Mouse (Mus musculus) intestine, embryonic 14.5 days (tissue): ENCODE data around the gene Cend1. TPM values are rescaled to one million over a fixed set of nuclear protein-coding genes. Genes with fewer than 3 reads are reported as not detected.

Experiments
- ATAC-seq: fragments of 200-750 bp; cut with Nextera tagmentation; replicated peaks from 2 replicates; pipeline ENCODE4 v1.8.0; 2017; ENCODE audit warnings: low read depth, moderate number of reproducible peaks, moderate TSS enrichment, moderate library complexity; ENCODE audit not compliant: low FRiP score, low TSS enrichment
- DNase-seq: peaks from one replicate; pipeline ENCODE4 v3.0.0-alpha.2; 2018; ENCODE audit warnings: low spot score
- H3K27ac ChIP-seq: fragments of 300-500 bp; sonication (generic); 2 replicates; pipeline ENCODE4 v1.5.1; 2014; ENCODE audit warnings: low read depth, mild to moderate bottlenecking, control low read depth
- H3K27me3 ChIP-seq: fragments of 300-500 bp; sonication (generic); replicated peaks from 2 replicates; pipeline ENCODE4 v1.6.1; 2014; ENCODE audit warnings: low read length, control low read depth; ENCODE audit not compliant: control insufficient read depth, insufficient read depth
- H3K36me3 ChIP-seq: fragments of 300-500 bp; sonication (generic); 2 replicates; pipeline ENCODE4 v1.6.1; 2014; ENCODE audit warnings: low read length, control low read depth; ENCODE audit not compliant: control insufficient read depth, insufficient read depth
- H3K4me1 ChIP-seq: fragments of 300-500 bp; sonication (generic); replicated peaks from 2 replicates; pipeline ENCODE4 v1.6.1; 2014; ENCODE audit warnings: low read length, control low read depth, mixed read lengths; ENCODE audit not compliant: control insufficient read depth, insufficient read depth
- H3K4me2 ChIP-seq: fragments of 300-500 bp; sonication (generic); 2 replicates; pipeline ENCODE4 v1.6.1; 2014; ENCODE audit warnings: low read length
- H3K4me3 ChIP-seq: fragments of 300-500 bp; sonication (generic); 2 replicates; pipeline ENCODE4 v1.5.1; 2014; ENCODE audit warnings: low read depth, low read length, control low read depth, mixed read lengths
- H3K9ac ChIP-seq: fragments of 300-500 bp; sonication (generic); 2 replicates; pipeline ENCODE4 v1.6.1; 2014; ENCODE audit warnings: mild to moderate bottlenecking, low read length
- H3K9me3 ChIP-seq: fragments of 300-500 bp; sonication (generic); 2 replicates; pipeline ENCODE4 v1.6.1; 2016; ENCODE audit warnings: low read length, control low read depth; ENCODE audit not compliant: control insufficient read depth
- WGBS: fragments of 180-500 bp; shearing (Covaris S2); extraction: QIAGEN DNeasy Blood & Tissue Kit; methylation state at CpG from one replicate; pipeline ENCODE4 v1.1.7; 2014; 5-methylcytosine and 5-hydroxymethylcytosine counted together
- polyA plus RNA-seq: library from polyadenylated mRNA; unstranded; fragments of >200 nt; fragmentation: Nextera tagmentation; extraction: Ambion mirVana; gene quantifications from 2 replicates; pipeline ENCODE4 v1.2.1, GENCODE M21; 2014

The Cend1 gene
- polyA plus RNA-seq, result 1.5 and 1.8 TPM in 2 replicates

DNA sequence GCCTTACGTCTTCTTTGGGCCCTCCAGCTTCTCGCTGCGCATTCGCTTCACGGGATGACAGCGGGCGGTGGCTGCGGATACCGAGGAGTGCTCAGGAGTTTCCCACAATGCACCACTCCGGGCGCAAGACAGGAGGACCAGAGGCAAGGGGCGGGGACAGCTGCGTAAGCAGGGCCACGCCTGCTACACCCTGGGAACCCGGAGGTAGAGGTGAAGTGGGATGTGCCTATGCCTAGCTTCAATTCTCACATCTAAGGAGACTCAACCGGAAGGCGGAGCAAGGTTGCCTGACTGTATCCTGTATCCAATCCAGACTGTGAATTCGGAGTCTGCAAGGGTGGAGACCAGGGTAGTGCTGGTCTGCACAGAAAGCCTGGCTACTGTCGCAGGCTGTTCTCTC is at the start of gene Cend1:
Cend1 (minus strand) TSS at position 182 of the 400 bp plus-strand sequence.
- DNase-seq (peak; percentile 63), ATAC-seq (peak; percentile 56; the same call in 1 of the 2 replicates)
- Histone ChIP-seq H3K4me3 (0 out of 2 replicates have a peak within 1 kb of the TSS, but pooled peaks have one; percentile 4), H3K9ac (no peak within 1 kb of the TSS), H3K9me3 (no peaks in the 10 kb centered on the region), H3K36me3 (peaks cover 37% of the 10 kb centered on the region), H3K4me1 (peaks cover 7% of the 10 kb centered on the region), H3K4me2 (peak within 1 kb of the TSS; percentile 29), H3K27ac (no peak within 1 kb of the TSS), H3K27me3 (no peaks in the 10 kb centered on the region)
- 5% methylated on average over 19 of the region's 19 CpGs for WGBS

DNA sequence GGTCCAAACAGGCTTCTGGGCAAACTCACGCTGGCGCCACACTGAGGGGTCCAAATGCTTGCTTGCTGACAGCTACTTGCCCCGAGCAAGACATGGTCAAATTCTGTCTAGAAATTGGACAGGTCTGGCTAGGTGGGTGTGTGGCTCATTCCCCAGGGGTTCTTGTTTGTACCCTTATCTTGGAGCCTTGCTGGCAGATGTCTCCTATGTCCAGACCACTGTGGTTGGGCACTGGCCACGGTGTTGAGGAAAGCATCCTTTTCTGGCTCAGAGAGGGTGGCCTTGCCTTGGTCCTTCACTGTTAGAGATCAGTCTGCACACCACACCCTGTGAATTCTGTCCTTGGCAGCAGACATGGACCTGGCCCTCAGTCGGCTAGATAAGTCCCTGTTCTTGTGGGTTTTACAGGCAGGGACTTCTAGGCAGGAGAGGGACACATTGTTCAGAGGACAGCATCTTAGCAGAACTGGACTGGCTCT is 49.0 kb upstream of the Cend1 start:
- H3K9ac ChIP-seq, result no peak overlapping the region
- no peak overlapping the region for H3K4me3 ChIP-seq
- no peaks in the 10 kb centered on the region for H3K9me3 ChIP-seq
- ATAC-seq, result no peak
- WGBS, result 68% methylated on average over 5 of the region's 5 CpGs
- H3K4me1 ChIP-seq, result peaks cover 55% of the 10 kb centered on the region
- H3K4me2 ChIP-seq, result peak overlapping the region; percentile 97
- peaks cover 10% of the 10 kb centered on the region for H3K27me3 ChIP-seq
- DNase-seq, result no peak
- H3K36me3 ChIP-seq, result no peaks in the 10 kb centered on the region
- H3K27ac ChIP-seq, result peak overlapping the region; percentile 95; the same call in 1 of the 2 replicates

DNA sequence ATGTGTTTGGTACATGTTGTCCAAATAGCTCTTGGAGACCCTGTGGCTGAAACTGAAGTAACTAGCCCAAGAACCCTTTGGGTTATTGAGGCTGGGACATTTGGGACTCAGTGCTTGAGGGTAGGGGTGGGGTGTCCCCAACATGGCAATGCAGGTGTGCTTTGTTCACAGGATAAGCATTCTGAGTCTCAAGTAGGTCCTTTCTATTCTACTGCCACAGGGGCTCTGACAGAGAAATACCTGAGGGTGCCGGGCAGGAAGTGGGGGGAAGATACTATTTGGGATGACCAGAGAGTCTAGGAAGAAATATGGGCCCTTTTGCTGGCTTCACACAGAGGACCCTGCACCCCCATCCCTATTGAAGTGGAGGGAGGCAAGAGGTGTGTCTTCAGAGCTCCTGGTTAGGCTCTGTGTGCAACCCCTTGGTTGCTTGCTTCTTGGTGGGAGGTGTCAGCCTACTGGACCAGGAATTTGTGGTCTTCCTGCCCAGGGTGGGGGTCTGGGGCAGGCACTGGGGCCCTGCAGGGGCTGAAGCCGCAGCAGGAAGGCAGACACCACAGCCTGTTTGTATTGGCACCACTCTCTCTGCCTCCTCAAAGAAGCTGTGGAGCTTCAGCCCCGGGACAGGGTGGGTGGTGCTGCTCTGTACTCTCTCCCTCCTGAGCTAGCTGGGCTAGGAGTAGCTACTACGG is 48.4 kb upstream of the Cend1 start:
- DNase-seq (no peak), ATAC-seq (no peak)
- 24% methylated on average over 4 of the region's 4 CpGs for WGBS
- H3K9me3 ChIP-seq, result no peaks in the 10 kb centered on the region
- peaks cover 8% of the 10 kb centered on the region for H3K27me3 ChIP-seq
- peaks cover 53% of the 10 kb centered on the region for H3K4me1 ChIP-seq
- H3K4me3 ChIP-seq, result no peak overlapping the region
- H3K36me3 ChIP-seq, result peaks cover 2% of the 10 kb centered on the region
- H3K27ac ChIP-seq, result peak overlapping the region; percentile 95
- H3K4me2 ChIP-seq, result peak overlapping the region; percentile 97
- peak overlapping the region; percentile 10; the same call in 1 of the 2 replicates for H3K9ac ChIP-seq

DNA sequence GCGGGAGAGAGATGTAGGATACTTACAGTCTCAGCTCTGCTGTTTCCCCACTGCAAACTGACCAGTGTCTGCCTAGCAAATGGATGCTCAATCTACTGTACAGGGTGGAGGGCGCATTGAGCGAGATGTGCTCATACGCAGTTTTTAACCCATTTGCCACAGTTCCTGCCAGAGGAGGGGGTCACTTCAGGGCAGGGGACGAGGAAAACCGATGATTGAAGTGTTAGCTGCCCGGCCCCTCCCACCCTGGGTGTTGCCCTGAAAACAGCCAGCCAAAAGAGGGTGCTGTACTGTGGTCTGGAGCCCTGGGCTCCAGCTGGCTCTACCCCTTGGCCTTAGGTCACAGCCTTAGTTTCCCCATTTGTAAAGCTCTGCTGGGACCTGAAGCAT is 47.7 kb upstream of the Cend1 start:
- Histone ChIP-seq H3K27ac (peak overlapping the region; percentile 95), H3K27me3 (0 out of 2 replicates have a peak, but pooled peaks cover 2% of the 10 kb centered on the region), H3K9me3 (no peaks in the 10 kb centered on the region), H3K4me3 (peak overlapping the region; percentile 88), H3K36me3 (peaks cover 10% of the 10 kb centered on the region), H3K4me1 (peaks cover 45% of the 10 kb centered on the region), H3K9ac (peak overlapping the region; percentile 31), H3K4me2 (peak overlapping the region; percentile 97)
- no peak for DNase-seq
- ATAC-seq, result 0 out of 2 replicates have a peak, but pooled peaks have one; percentile 0
- WGBS, result 7% methylated on average over 7 of the region's 7 CpGs

DNA sequence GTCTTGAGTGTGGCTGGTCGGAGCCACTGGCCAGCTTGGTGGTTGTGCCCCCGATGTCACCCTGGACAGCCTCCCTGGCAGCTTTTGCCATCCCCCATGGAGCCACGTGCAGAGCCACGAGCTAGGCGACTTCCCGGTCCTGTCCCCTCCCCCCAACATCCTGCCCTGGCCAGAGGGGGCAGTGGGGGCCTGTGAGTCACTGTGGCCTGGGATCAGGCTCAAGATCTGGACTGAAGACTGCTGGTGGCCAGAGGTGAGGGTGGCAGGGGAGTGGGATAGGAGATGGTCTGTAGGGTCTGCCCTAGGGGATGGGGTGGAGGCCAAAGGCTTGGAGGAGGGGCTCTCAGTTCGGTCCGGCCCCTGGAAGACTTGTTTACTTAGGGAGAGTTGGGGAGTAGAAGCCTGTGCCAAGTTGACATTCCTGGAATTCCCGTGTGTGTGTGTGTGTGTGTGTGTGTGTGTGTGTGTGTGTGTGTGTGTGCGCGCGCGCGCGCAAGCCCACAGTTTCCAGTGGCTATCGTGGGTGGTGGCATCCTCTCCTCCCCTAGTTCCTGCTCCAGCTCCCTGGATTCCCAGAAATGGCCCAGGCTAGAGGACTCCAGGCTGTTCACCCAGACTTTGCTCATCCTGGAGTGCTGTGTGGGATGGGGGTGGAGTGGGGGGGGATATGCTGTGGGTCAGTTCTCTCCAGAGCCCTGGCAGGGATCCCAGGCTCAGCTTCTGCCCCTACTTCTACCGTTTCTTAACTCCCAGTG is 47.1 kb upstream of the Cend1 start:
- ATAC-seq, result peak; percentile 74

DNA sequence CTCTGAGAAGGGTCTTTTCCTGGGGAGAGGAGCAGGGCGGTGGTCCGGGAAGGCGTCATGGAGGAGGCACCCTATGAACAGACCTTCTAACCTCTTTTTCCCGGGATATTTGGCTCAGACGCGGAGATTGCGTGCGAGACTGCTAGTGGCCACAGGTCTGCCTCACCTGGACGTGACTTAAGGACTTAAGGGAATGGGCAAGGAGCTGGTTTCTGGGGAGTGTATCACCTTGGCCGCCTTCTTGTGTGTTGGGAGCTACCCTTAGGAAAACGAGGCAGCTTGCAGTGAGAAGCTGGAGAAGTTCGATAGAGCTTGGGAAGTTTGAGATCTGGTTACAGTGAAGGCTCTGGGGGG is 46.5 kb upstream of the Cend1 start:
- Histone ChIP-seq H3K27ac (peak overlapping the region; percentile 95), H3K4me1 (peaks cover 34% of the 10 kb centered on the region), H3K9me3 (no peaks in the 10 kb centered on the region), H3K4me3 (peak overlapping the region; percentile 88), H3K4me2 (peak overlapping the region; percentile 97), H3K27me3 (no peaks in the 10 kb centered on the region), H3K36me3 (peaks cover 19% of the 10 kb centered on the region), H3K9ac (peak overlapping the region; percentile 86)
- DNase-seq, result no peak
- 0% methylated on average over 12 of the region's 12 CpGs for WGBS
- no peak for ATAC-seq

More for the DNA sequence above, 47.1 kb upstream of the Cend1 start:
- peaks cover 13% of the 10 kb centered on the region for H3K36me3 ChIP-seq
- DNase-seq, result peak; percentile 85
- H3K9me3 ChIP-seq, result no peaks in the 10 kb centered on the region
- peak overlapping the region; percentile 86 for H3K9ac ChIP-seq
- no peaks in the 10 kb centered on the region for H3K27me3 ChIP-seq
- WGBS, result 0% methylated on average over 11 of the region's 17 CpGs
- peaks cover 40% of the 10 kb centered on the region for H3K4me1 ChIP-seq
- peak overlapping the region; percentile 88 for H3K4me3 ChIP-seq
- peak overlapping the region; percentile 97 for H3K4me2 ChIP-seq
- H3K27ac ChIP-seq, result peak overlapping the region; percentile 95

DNA sequence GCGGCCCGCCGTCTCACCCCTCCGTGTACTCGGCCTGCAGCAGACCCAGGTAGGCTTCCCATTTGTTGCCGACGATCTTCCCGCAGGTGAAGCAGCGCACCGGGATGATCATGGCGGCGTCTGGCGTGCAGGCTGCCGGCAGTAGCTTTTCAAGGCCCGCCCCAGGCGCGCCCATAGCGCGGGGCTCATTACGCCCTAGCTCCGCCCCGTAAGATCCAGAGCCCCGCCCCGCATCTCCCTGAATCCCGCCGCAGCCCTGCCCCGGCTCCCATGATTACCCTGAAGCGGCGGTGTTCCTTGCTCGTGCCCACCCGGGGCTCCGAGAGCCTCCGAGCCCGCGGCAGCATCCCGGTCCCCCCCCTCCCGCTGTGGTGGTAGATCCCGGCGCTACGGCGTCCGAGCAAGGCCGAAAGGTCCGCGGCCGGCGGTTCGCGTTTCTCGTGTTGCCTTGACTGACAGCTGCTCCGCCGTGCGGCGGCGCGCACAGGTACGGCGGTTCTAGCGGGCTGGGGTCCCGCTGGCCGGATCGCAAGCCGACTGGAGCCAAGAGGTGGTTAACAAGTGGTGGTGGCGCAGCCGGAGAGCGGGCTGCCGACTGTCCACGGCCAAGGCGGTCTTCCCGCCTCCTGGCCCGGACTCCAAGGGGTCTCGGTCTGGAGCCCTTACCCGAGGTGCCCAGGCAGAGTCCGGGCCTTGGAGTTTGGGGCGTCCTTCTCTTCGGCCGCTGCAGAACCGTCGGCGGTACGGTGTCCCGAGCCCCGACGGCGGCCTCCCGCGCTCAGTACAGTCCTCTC is 45.9 kb upstream of the Cend1 start, which contains the start of the genes Polr2l and Tspan4:
Polr2l (minus strand) TSS at position 122 of the 794 bp plus-strand sequence.
Tspan4 (plus strand) TSS at position 230 of the 794 bp plus-strand sequence.
- Histone ChIP-seq H3K27ac (peak within 1 kb of the TSS; percentile 95), H3K9ac (peak within 1 kb of the TSS; percentile 86), H3K36me3 (peaks cover 25% of the 10 kb centered on the region), H3K9me3 (no peaks in the 10 kb centered on the region), H3K4me3 (peak within 1 kb of the TSS; percentile 88), H3K27me3 (no peaks in the 10 kb centered on the region), H3K4me1 (peaks cover 31% of the 10 kb centered on the region), H3K4me2 (peak within 1 kb of the TSS; percentile 97)
- DNase-seq (peak; percentile 96), ATAC-seq (peak; percentile 63)
- under 1% methylated on average over 84 of the region's 87 CpGs for WGBS

DNA sequence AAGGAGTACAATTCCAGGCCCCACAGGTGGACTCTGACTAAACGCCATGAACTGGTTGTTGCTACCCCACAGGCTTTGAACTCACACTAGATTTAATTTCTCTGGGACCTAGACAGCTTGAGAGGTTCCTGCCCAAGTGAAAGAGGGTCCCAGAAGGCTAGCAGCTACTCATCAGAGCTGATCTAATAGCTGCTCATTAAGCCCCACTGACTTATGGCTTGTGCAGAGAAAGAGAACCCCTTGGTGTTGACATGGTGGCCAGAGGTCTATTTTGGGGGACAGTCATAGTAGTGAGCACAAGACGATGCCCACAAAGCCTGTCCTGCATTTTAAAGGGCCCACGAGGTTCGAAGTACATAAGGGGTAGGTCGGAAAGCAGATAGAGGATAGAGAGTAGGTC is 44.9 kb upstream of the Cend1 start:
- Histone ChIP-seq H3K4me3 (peak overlapping the region; percentile 88), H3K4me1 (peaks cover 37% of the 10 kb centered on the region), H3K36me3 (peaks cover 32% of the 10 kb centered on the region), H3K27ac (no peak overlapping the region), H3K9ac (peak overlapping the region; percentile 86), H3K9me3 (no peaks in the 10 kb centered on the region), H3K27me3 (no peaks in the 10 kb centered on the region), H3K4me2 (peak overlapping the region; percentile 97)
- WGBS, result 6% methylated on average over 5 of the region's 5 CpGs
- DNase-seq (no peak), ATAC-seq (no peak)
